Mouse (Mus musculus) liver, embryonic 13.5 days (tissue): ENCODE data around the gene Prkcb. TPM values are rescaled to one million over a fixed set of nuclear protein-coding genes. Genes with fewer than 3 reads are reported as not detected.

Source experiments
- ATAC-seq: fragments of 200-750 bp; cut with Nextera tagmentation; 2 replicates; pipeline ENCODE4 v1.8.0; 2017; ENCODE audit warnings: low read depth, mild to moderate bottlenecking, moderate number of reproducible peaks, moderate library complexity
- DNase-seq: peaks from one replicate; pipeline ENCODE4 v3.0.0; 2022
- H3K27ac ChIP-seq: fragments of 300-500 bp; sonication (generic); 2 replicates; pipeline ENCODE4 v1.5.1; 2015; ENCODE audit warnings: moderate library complexity, mild to moderate bottlenecking, inconsistent platforms
- H3K27me3 ChIP-seq: fragments of 300-500 bp; sonication (generic); 2 replicates; pipeline ENCODE4 v1.6.1; 2015; ENCODE audit warnings: mild to moderate bottlenecking, inconsistent platforms
- H3K36me3 ChIP-seq: fragments of 300-500 bp; sonication (generic); 2 replicates; pipeline ENCODE4 v1.6.1; 2015; ENCODE audit warnings: mild to moderate bottlenecking, inconsistent platforms
- H3K4me1 ChIP-seq: fragments of 300-500 bp; sonication (generic); replicated peaks from 2 replicates; pipeline ENCODE4 v1.6.1; 2015; ENCODE audit warnings: inconsistent platforms
- H3K4me2 ChIP-seq: fragments of 300-500 bp; sonication (generic); 2 replicates; pipeline ENCODE4 v1.6.1; 2015; ENCODE audit warnings: inconsistent platforms, mild to moderate bottlenecking, moderate library complexity
- H3K4me3 ChIP-seq: fragments of 300-500 bp; sonication (generic); replicated peaks from 2 replicates; pipeline ENCODE4 v1.5.1; 2015; ENCODE audit warnings: mild to moderate bottlenecking, inconsistent platforms
- H3K9ac ChIP-seq: fragments of 300-500 bp; sonication (generic); 2 replicates; pipeline ENCODE4 v1.6.1; 2015; ENCODE audit warnings: mild to moderate bottlenecking, inconsistent platforms
- H3K9me3 ChIP-seq: fragments of 300-500 bp; sonication (generic); replicated peaks from 2 replicates; pipeline ENCODE4 v1.6.1; 2016; ENCODE audit warnings: inconsistent platforms
- WGBS: fragments of 180-500 bp; shearing (Covaris S2); methylation state at CpG from one replicate; pipeline ENCODE4 v1.1.7; 2015; ENCODE audit not compliant: insufficient replicate concordance; 5-methylcytosine and 5-hydroxymethylcytosine counted together
- polyA plus RNA-seq: library from polyadenylated mRNA; unstranded; fragments of >200 nt; fragmentation: Nextera tagmentation; extraction: Ambion mirVana; gene quantifications from 2 replicates; pipeline ENCODE4 v1.2.1, GENCODE M21; 2015

Prkcb gene
- polyA plus RNA-seq, 1 experiment from 2014 or later = 2.3 TPM

DNA sequence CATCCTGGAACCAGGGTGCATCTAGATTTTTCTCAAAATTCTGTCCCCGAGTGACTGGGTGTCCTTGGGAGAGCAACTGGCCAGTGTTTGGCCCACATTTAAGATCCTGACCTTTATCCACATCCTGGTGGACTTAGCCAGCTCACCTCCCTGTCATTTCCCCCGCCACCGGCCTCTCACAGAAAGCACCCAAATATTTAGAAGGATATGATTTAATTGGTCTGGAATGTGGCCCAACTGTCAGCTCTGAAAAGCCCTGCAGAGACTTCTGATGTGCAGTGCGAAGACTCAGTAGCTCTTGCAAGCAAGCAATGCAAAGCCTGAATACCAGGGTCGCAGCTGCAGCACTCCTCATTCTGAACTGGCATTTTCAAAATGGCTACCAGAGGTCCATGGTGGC lies 274.0 kb downstream of the Prkcb start:
- Histone ChIP-seq H3K9ac (no peak overlapping the region), H3K4me1 (no peaks in the 10 kb centered on the region), H3K4me2 (no peak overlapping the region), H3K4me3 (no peak overlapping the region), H3K27me3 (no peaks in the 10 kb centered on the region), H3K9me3 (no peaks in the 10 kb centered on the region), H3K27ac (no peak overlapping the region), H3K36me3 (no peaks in the 10 kb centered on the region)
- DNase-seq (no peak), ATAC-seq (no peak)
- WGBS = 47% methylated on average over 5 of the region's 5 CpGs

DNA sequence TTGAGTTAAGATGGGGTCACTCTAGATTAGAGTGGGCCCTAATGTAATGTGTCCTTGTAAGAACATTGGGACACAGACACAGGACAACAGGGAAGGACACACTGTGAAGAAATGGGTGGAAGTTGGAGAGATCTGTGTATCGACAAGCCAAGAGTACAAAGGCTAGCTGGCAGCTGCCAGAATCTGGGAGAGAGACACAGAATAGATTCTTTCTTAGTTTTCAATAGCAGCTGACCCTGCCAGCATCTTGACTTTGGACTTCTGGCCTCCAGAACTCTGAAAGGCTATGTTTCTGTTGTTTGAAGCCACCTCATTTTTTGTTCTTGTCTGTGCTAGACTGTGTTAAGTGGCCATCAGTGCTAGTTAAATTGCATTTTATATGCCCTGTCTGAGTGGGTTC lies 276.8 kb downstream of the Prkcb start:
- no peak for DNase-seq
- Histone ChIP-seq H3K36me3 (no peaks in the 10 kb centered on the region), H3K4me3 (no peak overlapping the region), H3K27ac (no peak overlapping the region), H3K4me2 (no peak overlapping the region), H3K4me1 (no peaks in the 10 kb centered on the region), H3K9ac (no peak overlapping the region), H3K27me3 (no peaks in the 10 kb centered on the region), H3K9me3 (no peaks in the 10 kb centered on the region)
- ATAC-seq = no peak
- WGBS = 69% methylated on average over 1 of the region's 1 CpGs

GRCm38 (mm10) chr7:122566011-122566410 lies 277.5 kb downstream of the Prkcb start:
- no peak for ATAC-seq
- H3K36me3 ChIP-seq = no peaks in the 10 kb centered on the region
- H3K27ac ChIP-seq = no peak overlapping the region
- no peaks in the 10 kb centered on the region for H3K4me1 ChIP-seq
- no peaks in the 10 kb centered on the region for H3K27me3 ChIP-seq
- no peak overlapping the region for H3K4me2 ChIP-seq
- no peak overlapping the region for H3K9ac ChIP-seq
- no peaks in the 10 kb centered on the region for H3K9me3 ChIP-seq
- DNase-seq = no peak
- no peak overlapping the region for H3K4me3 ChIP-seq
- WGBS = 48% methylated on average over 7 of the region's 7 CpGs

DNA sequence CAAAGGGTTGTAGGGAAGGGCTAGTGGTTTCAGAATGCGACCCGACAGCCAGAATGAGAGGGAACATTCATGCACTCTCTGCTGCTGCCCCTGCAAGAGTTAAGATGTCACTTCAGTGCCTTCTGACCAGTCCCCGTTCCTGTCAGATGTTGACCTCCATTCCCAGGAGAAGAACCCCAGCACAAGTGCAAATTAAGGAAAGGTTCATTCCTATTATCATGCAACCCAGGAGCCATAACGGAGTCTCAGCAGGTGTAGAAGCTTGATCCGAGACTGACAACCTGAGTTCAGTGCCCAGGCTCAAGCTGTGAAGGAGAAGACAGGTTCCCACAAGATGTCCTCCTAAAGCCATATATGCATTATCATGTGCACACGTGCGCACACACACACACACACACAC lies 280.2 kb downstream of the Prkcb start:
- DNase-seq (no peak), ATAC-seq (no peak)
- Histone ChIP-seq H3K4me2 (no peak overlapping the region), H3K4me3 (no peak overlapping the region), H3K27me3 (no peaks in the 10 kb centered on the region), H3K9ac (no peak overlapping the region), H3K9me3 (no peaks in the 10 kb centered on the region), H3K27ac (no peak overlapping the region), H3K4me1 (no peaks in the 10 kb centered on the region), H3K36me3 (no peaks in the 10 kb centered on the region)
- WGBS = 65% methylated on average over 7 of the region's 7 CpGs

DNA sequence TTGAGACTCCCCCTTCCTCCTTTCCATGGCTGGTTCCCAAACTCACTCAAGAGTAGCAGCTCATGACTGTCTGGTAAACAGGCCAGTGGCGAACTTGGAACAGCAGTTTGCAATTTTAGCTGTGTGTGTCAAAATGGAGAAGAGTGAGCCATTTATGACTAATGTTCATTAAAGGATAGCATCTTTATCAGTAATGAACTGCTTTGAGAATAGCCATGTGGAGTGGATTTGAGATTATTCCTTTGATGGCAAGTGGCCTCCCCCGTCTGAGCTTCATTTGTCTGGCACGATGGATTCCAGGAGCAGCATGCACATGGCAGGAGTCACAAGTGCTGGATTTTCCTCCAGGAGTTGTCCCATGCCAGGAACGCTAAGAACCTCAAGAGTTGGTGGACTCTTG lies 281.9 kb downstream of the Prkcb start:
- DNase-seq (no peak), ATAC-seq (no peak)
- no peaks in the 10 kb centered on the region for H3K9me3 ChIP-seq
- H3K36me3 ChIP-seq = no peaks in the 10 kb centered on the region
- H3K4me2 ChIP-seq = no peak overlapping the region
- H3K4me1 ChIP-seq = no peaks in the 10 kb centered on the region
- H3K9ac ChIP-seq = no peak overlapping the region
- no peak overlapping the region for H3K4me3 ChIP-seq
- 60% methylated on average over 4 of the region's 4 CpGs for WGBS
- H3K27ac ChIP-seq = no peak overlapping the region
- no peaks in the 10 kb centered on the region for H3K27me3 ChIP-seq

DNA sequence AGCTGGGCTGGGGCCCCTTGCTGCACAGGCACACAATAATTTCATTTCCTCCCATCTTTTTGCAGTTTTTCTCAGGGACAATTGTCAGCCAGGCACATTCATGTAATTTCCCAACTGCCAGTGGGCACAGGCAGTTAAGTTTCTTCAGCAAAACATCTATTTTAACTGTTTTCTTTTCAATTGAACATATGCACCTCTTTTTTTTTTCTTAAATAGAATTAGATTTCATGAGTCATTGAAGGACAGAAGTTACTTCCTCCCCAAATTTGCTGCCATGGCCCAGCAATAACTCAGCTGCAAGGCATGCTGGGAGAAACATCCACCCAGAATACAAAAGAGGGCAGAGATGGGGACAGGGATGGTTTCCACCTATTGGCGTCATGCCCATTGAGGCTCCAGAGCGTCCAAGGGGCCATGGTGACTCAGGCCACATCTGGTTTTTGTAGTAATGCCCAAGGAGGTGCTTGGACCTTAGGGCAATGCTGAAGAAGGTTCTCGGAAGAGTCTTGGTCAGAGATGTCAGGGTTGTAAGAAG lies 284.6 kb downstream of the Prkcb start:
- H3K36me3 ChIP-seq = no peaks in the 10 kb centered on the region
- no peak overlapping the region for H3K9ac ChIP-seq
- no peak overlapping the region for H3K4me2 ChIP-seq
- H3K27ac ChIP-seq = no peak overlapping the region
- no peak for ATAC-seq
- 63% methylated on average over 3 of the region's 3 CpGs for WGBS
- no peaks in the 10 kb centered on the region for H3K4me1 ChIP-seq
- H3K4me3 ChIP-seq = no peak overlapping the region
- no peaks in the 10 kb centered on the region for H3K27me3 ChIP-seq
- DNase-seq = no peak
- H3K9me3 ChIP-seq = no peaks in the 10 kb centered on the region

DNA sequence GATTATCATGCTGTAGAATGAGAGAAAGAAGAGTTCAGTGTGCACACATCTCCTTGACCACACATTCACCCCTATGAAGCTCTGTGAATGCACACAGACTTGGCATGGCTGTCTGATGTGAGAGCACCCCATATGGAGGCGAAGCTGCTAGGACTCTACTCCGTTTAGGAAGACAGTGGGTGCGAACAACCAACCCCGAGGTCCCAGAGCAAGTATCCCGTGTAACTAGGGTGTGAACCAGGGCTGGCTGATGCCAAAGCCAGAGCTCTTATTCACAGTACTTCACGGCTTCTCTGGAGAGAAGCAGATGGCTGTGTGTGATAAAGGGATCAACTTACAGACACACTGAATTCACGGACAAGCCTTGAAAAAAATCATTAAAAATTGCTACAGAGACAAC lies 285.9 kb downstream of the Prkcb start:
- H3K4me1 ChIP-seq = no peaks in the 10 kb centered on the region
- H3K4me3 ChIP-seq = no peak overlapping the region
- H3K4me2 ChIP-seq = no peak overlapping the region
- no peaks in the 10 kb centered on the region for H3K9me3 ChIP-seq
- no peaks in the 10 kb centered on the region for H3K27me3 ChIP-seq
- ATAC-seq = no peak
- no peak overlapping the region for H3K9ac ChIP-seq
- no peak overlapping the region for H3K27ac ChIP-seq
- no peak for DNase-seq
- WGBS = 64% methylated on average over 7 of the region's 7 CpGs
- H3K36me3 ChIP-seq = no peaks in the 10 kb centered on the region

DNA sequence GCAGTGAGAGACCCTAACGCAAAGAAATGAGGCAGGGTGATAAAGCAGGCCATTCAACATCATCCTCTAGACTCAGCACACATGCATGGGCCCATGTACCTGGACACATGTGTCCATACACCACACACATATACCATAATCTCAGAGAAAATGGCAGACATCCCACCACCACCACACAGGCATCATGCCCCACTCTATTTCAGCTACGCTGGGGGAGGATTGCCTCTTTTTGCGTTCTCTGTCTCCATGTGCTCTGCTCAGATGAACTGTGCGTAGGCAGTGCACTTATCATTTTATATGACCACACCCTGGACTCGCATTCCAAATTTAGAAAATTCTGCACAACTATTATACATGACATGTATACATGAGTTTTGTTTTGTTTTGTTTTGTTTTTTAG lies 286.5 kb downstream of the Prkcb start:
- no peaks in the 10 kb centered on the region for H3K27me3 ChIP-seq
- H3K9me3 ChIP-seq = no peaks in the 10 kb centered on the region
- WGBS = 67% methylated on average over 5 of the region's 5 CpGs
- no peaks in the 10 kb centered on the region for H3K4me1 ChIP-seq
- no peaks in the 10 kb centered on the region for H3K36me3 ChIP-seq
- ATAC-seq (no peak), DNase-seq (no peak)
- H3K4me2 ChIP-seq = no peak overlapping the region
- H3K4me3 ChIP-seq = no peak overlapping the region
- H3K9ac ChIP-seq = no peak overlapping the region
- no peak overlapping the region for H3K27ac ChIP-seq

- H3K9ac ChIP-seq = no peak overlapping the region
- WGBS = 43% methylated on average over 8 of the region's 8 CpGs
- DNase-seq (no peak), ATAC-seq (no peak)
- H3K4me2 ChIP-seq = no peak overlapping the region
- no peaks in the 10 kb centered on the region for H3K36me3 ChIP-seq
- no peaks in the 10 kb centered on the region for H3K27me3 ChIP-seq
- H3K9me3 ChIP-seq = no peaks in the 10 kb centered on the region
- H3K4me3 ChIP-seq = no peak overlapping the region
- H3K27ac ChIP-seq = no peak overlapping the region
- no peaks in the 10 kb centered on the region for H3K4me1 ChIP-seq
Observed at GRCm38 (mm10) chr7:122575506-122575905, 287.0 kb downstream of the Prkcb start.

DNA sequence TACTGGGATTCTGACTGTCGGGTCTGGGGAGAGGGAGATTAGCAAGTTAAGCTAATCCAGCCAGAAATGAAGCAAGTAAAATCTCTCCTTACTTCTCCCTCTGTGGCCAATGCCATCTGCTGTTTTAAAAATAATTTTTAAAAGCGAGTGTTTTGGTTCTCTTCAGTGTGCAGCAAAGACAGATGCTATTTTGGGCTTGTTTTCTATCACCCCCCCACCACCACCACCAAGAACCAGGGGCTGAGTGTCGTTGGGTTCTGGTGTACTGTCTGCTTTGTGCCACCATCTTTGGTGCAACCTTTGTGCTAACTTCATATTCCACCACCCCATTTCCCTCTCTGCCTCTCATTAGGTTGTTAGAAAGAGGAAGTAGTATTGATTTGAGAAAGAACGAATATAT lies 289.0 kb downstream of the Prkcb start:
- DNase-seq (no peak), ATAC-seq (no peak)
- H3K9ac ChIP-seq = no peak overlapping the region
- H3K27me3 ChIP-seq = no peaks in the 10 kb centered on the region
- no peaks in the 10 kb centered on the region for H3K9me3 ChIP-seq
- H3K4me2 ChIP-seq = no peak overlapping the region
- no peak overlapping the region for H3K27ac ChIP-seq
- H3K4me1 ChIP-seq = no peaks in the 10 kb centered on the region
- 53% methylated on average over 4 of the region's 4 CpGs for WGBS
- H3K4me3 ChIP-seq = no peak overlapping the region
- no peaks in the 10 kb centered on the region for H3K36me3 ChIP-seq

DNA sequence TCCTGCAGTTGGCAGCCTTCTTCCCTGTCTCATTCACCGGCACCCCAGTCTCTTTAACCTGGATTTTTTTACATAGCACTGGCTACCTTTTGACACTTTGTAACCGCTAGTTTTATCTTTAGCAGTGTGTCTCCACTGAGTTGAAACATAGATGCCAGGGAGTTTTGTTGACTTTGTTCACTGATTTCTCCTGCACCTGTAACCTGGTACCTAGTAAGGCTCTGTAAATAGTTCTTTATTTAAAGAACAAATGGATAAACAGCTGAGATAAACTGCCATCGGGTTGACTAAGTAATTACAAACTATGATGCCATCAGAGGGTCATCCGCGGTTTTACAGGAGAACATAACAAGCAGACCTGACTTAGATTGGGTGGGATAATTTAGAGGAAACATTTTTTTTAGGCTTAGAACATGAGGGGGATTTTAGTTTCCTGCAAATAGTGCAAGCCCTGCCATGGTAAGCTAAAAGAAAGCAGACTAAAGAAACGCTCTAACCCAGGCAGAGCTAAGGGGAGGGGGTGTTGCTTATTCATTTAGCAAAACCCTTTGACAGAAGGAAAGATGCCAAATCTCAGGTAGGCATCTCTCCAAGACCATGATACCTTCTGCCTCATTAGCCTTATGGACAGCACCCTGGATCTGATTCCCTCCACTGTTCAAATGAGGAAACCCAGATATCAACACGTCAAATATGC lies 291.1 kb downstream of the Prkcb start:
- Histone ChIP-seq H3K4me2 (no peak overlapping the region), H3K27ac (no peak overlapping the region), H3K4me1 (no peaks in the 10 kb centered on the region), H3K9ac (no peak overlapping the region), H3K27me3 (no peaks in the 10 kb centered on the region), H3K4me3 (no peak overlapping the region), H3K36me3 (no peaks in the 10 kb centered on the region), H3K9me3 (no peaks in the 10 kb centered on the region)
- 71% methylated on average over 7 of the region's 7 CpGs for WGBS
- ATAC-seq (no peak), DNase-seq (no peak)

DNA sequence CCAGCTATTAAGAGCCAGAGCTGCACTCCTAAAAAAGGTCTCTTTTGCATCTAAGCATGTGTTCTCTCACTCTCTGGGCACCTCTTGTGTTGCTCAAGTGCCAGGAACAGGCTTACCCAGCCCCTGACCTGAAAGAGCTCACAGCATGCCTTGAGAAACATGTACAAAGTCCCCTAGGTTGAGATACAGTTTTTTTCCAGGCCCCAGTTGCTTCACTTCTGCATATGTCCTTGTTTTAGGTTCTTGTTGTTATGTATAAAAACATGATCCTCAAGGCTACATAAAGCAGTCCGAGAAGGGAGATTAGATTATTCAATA lies 291.6 kb downstream of the Prkcb start:
- DNase-seq = no peak
- Histone ChIP-seq H3K4me3 (no peak overlapping the region), H3K4me2 (no peak overlapping the region), H3K9ac (no peak overlapping the region), H3K9me3 (no peaks in the 10 kb centered on the region), H3K27ac (no peak overlapping the region), H3K4me1 (no peaks in the 10 kb centered on the region), H3K36me3 (no peaks in the 10 kb centered on the region), H3K27me3 (no peaks in the 10 kb centered on the region)
- 70% methylated on average over 1 of the region's 1 CpGs for WGBS
- ATAC-seq = no peak
